Mouse (Mus musculus) brain, embryonic 14.5 days (tissue): ENCODE measurements at regions not wholly inside any gene's neighbourhood (a gene's known extent, or its start where the extent isn't known, plus 50 kb on each side); places are given as distances from the start of the nearest gene placed in this dataset.

Experiments
- CTCF ChIP-seq: fragments of 200-500 bp; IDR thresholded peaks from 2 replicates; pipeline ENCODE4 v1.5.1; 2012; ENCODE audit warnings: inconsistent platforms, mild to moderate bottlenecking, moderate library complexity, borderline replicate concordance; ENCODE audit not compliant: insufficient read depth, insufficient read length; ENCODE audit errors: extremely low read depth
- POLR2A ChIP-seq: fragments of 200-500 bp; IDR thresholded peaks from 2 replicates; pipeline ENCODE4 v1.6.1; 2012; ENCODE audit warnings: mild to moderate bottlenecking, inconsistent platforms, borderline replicate concordance; ENCODE audit not compliant: poor library complexity, insufficient read depth, insufficient read length, severe bottlenecking; ENCODE audit errors: extremely low read depth

DNA sequence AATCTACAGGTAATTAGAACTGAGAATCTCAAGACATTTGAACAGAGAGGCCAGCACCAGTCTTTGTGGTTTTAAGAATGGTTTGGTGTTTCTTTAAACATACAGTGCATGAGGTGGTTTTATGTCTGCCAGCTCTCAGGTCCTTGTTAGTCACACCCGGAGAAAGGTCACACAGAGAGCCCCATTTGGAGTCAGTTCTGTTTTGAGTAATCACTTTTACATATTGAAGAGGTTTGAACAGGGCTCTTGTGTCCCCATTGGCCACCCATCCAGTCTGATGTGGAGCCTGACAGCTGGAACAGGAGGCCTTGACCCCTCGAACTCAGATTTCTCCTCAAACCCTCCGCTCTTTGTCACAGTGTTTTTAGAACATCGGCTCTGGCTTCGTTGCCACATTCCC, 231.4 kb downstream of the Pten start:
- TF ChIP-seq POLR2A, result no peak
- TF ChIP-seq CTCF, result no peak
